ENCODE assay signal across 7 mouse cellular contexts in genomic region chr7:19796697-19797588, GRCm38 (mm10). TPM values are rescaled to one million over a fixed set of nuclear protein-coding genes. Genes with fewer than 3 reads are reported as not detected.
DNase-seq lines count a peak whose midpoint lies in the region; ATAC-seq and TF ChIP-seq lines count a peak whose summit lies in the region.

Gene Cblc, minus strand, starts transcription at chr7:19796809.

- H3K9ac ChIP-seq in forebrain, postnatal 0 days, result no peak within 1 kb of the TSS

- TF ChIP-seq POLR2A in brain, embryonic 14.5 days (IDR thresholded peaks at IDR 0.05; ENCODE audit: borderline replicate concordance, extremely low read depth, insufficient read depth, insufficient read length, poor library complexity, severe bottlenecking), result no peak

- 3% methylated on average over 32 of the region's 32 CpGs for WGBS in forebrain, postnatal 0 days

- intact Hi-C loops in left cerebral cortex, postnatal 14 days (cut with DNase I), result no loop called here

- H3K9me3 ChIP-seq in forebrain, postnatal 0 days (ENCODE audit: low read length), result no peaks in the 10 kb centered on the region

- H3K4me3 ChIP-seq in forebrain, postnatal 0 days (ENCODE audit: low read depth, low read length), result no peak within 1 kb of the TSS

- peaks cover 18% of the 10 kb centered on the region for H3K27me3 ChIP-seq in forebrain, postnatal 0 days (ENCODE audit: insufficient read depth, low read length)

- no peak within 1 kb of the TSS for H3K27ac ChIP-seq in forebrain, postnatal 0 days (ENCODE audit: low read depth, low read length)

- H3K36me3 ChIP-seq in forebrain, postnatal 0 days (ENCODE audit: insufficient read depth), result no peaks in the 10 kb centered on the region

- ATAC-seq in forebrain, postnatal 0 days, result 0 out of 2 replicates have a peak, but pooled peaks have one; percentile 32
- peak; percentile 98 for ATAC-seq in megakaryocyte-erythroid progenitor cell, adult 5-6 weeks (replicated peaks; ENCODE audit: low FRiP score, low TSS enrichment, poor library complexity, severe bottlenecking)

- H3K4me1 ChIP-seq in forebrain, postnatal 0 days (ENCODE audit: insufficient read depth), result no peaks in the 10 kb centered on the region

- peak; percentile 75 for TF ChIP-seq CTCF in brain, embryonic 14.5 days (IDR thresholded peaks at IDR 0.05; ENCODE audit: borderline replicate concordance, extremely low read depth, insufficient read depth, insufficient read length)
- peak; percentile 72 for TF ChIP-seq CTCF in forebrain, postnatal 0 days (IDR thresholded peaks at IDR 0.05; ENCODE audit: low read depth)

- peak; percentile 73 for DNase-seq in Muller cell, postnatal 12 days (ENCODE audit: inconsistent ontology term)
- peak; percentile 31 for DNase-seq in brain, embryonic 14.5 days (ENCODE audit: low read depth)
- peak; percentile 20 for DNase-seq in forebrain, postnatal 0 days
- peak; percentile 86 for DNase-seq in heart, postnatal 4 days
- DNase-seq in left cerebral cortex, postnatal 14 days (ENCODE audit: low spot score in 2 of 2), result peak; percentile 36 to 52
- peak; percentile 77 to 87 for DNase-seq in spleen, adult 18-20 months

- no peak within 1 kb of the TSS for H3K4me2 ChIP-seq in forebrain, postnatal 0 days (ENCODE audit: low read depth)

RNA-seq across cellular contexts. Expression of gene Cblc, which starts in this region (rescaled TPM):
- 0.33 and 0.58 TPM in 2 replicates for polyA plus RNA-seq in brain, embryonic 14.5 days (2012; rRNA removed)
- total RNA-seq in forebrain, postnatal 0 days (2014; rRNA removed), result 0.38 and 1.1 TPM in 2 replicates
- polyA plus RNA-seq in forebrain, postnatal 0 days (2015; fragmentation: Nextera tagmentation; extraction: Ambion mirVana), result 0.67 and 0.84 TPM in 2 replicates
- not detected for total RNA-seq in heart, postnatal 4 days (2021)
- not detected for total RNA-seq in left cerebral cortex, postnatal 14 days (2021)
- not detected in 2 replicates for total RNA-seq in megakaryocyte-erythroid progenitor cell, adult 5-6 weeks (2014; fragmentation: Nextera tagmentation)
- not detected in 2 replicates for total RNA-seq in megakaryocyte-erythroid progenitor cell, adult 5-6 weeks (2017)

Comparison
In these comparisons a context has a peak if more than half of its experiments do, and no peak if none do; other contexts are left out.
1. Peak in DNase-seq in brain, embryonic 14.5 days; RNA of the gene not detected or under 1 TPM.
2. Peak in DNase-seq in heart, postnatal 4 days; RNA of the gene not detected or under 1 TPM.
3. Peak in DNase-seq in left cerebral cortex, postnatal 14 days; RNA of the gene not detected or under 1 TPM.
4. Peak in ATAC-seq in megakaryocyte-erythroid progenitor cell, adult 5-6 weeks; RNA of the gene not detected or under 1 TPM.
5. DNase-seq: peak in every context shown above with its lines; median percentile 86 in heart, postnatal 4 days; 82 in spleen, adult 18-20 months; 73 in Muller cell, postnatal 12 days; 44 in left cerebral cortex, postnatal 14 days; 31 in brain, embryonic 14.5 days; 20 in forebrain, postnatal 0 days.